Mouse (Mus musculus) ZHBTc4 (cell line): ENCODE data around the gene Vwc2.

ENCODE experiments used
- DNase-seq: peaks from one replicate; pipeline ENCODE4 v3.0.0-alpha.2; 2011; ENCODE audit warnings: low read depth, low spot score

The Vwc2 gene

DNA sequence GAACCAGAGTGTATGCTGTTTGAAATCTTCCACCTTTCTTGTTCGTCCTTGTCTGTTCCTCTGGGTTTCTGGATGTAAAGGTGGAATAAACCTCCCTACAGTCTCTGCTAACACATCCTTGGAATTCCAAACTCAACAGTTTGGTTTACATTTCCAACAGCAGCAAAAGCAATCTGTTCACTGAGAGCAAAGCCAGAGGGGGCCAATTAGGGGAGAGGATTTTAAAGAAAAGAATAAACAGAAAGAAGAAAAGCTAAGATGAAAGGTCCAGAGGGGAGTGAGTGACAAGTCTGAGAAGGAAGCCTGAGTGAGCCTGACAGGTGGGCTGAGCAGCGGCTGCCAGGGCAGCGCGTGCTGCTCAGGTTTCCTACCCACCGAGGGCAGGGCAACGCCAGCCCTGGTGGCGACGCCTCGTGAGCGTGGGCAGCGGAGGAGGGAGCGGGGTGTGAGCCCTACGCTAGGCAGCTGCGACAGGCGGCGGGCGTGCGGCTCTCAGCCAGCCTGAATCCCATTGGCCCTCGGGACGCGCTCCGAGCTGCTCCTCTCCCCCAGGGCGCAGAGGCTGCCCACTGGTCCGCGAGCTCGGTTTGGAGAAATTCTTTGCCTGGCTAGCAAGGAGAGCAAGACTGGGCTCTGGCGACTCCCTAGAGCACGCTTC lies at the start of gene Vwc2:
Vwc2 (plus strand) TSS at position 648 of the 658 bp plus-strand sequence.
- DNase-seq: peak; percentile 62

- DNase-seq: peak; percentile 12
Measured at GRCm38 (mm10) chr11:11088162-11088756, 25.8 kb upstream of the Vwc2 start.

- peak; percentile 60 for DNase-seq
Measured at GRCm38 (mm10) chr11:11097606-11098005, 16.4 kb upstream of the Vwc2 start.

DNA sequence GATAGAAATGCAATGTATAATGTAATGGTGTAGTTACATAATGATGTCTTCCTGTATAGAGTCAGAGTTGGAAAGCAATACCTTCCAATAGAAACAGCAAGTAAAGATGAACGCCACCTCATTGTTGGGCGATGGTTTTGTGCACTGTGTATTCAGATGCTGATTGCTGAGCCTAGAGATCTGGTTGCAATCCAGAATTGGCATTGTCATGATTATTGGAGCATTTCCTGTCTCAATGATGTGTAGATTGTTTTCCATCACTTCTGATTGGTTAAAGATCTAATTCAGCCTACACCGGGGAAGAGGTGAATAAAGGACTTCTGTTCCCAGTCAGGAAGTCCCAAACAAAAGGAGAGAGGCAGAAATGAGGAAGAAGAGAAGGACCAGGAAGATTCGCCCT lies 15.7 kb upstream of the Vwc2 start:
- DNase-seq: peak; percentile 95

DNA sequence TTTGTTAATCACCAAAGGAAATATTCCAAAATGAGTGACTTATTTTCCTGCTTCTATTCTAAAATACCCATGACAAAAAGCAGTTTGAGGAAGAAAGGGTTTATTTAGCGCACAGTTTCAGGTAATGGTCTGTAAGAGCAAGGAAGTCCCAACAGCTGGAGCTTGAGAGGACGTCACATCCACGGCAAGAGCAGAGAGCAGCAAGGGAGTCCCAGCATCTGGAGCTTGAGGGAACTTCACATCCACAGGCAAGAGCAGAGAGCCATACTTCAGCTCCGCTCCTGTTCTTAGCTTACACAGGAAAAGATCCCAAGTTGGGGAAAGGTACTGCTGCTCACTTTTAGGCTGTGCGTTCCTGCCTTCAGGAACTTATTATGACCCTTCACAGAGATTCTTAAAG lies 15.0 kb upstream of the Vwc2 start:
- peak; percentile 47 for DNase-seq

DNA sequence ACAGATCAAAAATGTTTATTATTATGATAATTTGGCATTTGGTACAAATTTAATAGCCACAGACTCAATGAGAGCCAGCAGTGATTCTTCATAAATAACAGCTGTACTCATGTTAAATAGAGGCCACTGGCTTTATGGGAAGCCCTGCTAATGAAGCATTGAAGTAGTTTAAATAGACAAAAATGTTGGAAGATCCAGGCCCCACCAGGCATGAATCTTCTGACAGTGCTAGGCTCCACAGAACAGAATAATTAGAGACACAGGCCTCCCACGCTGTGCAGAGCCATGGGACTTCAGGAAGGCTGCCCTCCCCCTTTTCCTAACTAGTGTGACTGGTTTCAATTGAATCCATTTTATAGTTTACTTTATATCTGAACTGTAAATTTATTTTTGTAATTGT lies 11.8 kb upstream of the Vwc2 start:
- DNase-seq: no peak

GRCm38 (mm10) chr11:11102620-11103019 lies 11.4 kb upstream of the Vwc2 start:
- DNase-seq: no peak

DNA sequence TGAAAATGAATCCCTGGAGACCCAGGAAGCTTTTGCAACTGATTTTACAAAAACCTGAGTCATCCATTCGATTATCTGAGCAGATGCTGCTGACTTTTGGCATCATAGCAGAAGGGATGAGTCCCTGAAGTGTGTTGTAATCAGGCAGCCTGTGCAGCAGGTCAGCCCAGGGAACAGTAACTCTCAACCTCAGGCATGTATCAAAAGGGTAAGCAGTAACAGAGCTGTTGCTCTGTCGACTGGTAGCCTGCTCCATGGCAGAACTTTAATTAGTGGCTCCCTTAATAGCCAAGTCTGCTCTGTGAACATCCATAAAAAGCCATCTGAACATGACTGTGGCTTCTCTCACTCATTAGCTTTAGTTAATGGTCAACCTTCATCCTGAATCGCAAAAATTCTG lies 5.1 kb upstream of the Vwc2 start:
- DNase-seq: no peak

GRCm38 (mm10) chr11:11114234-11115030 lies 409 bp downstream of the Vwc2 start:
- DNase-seq: peak; percentile 54

DNA sequence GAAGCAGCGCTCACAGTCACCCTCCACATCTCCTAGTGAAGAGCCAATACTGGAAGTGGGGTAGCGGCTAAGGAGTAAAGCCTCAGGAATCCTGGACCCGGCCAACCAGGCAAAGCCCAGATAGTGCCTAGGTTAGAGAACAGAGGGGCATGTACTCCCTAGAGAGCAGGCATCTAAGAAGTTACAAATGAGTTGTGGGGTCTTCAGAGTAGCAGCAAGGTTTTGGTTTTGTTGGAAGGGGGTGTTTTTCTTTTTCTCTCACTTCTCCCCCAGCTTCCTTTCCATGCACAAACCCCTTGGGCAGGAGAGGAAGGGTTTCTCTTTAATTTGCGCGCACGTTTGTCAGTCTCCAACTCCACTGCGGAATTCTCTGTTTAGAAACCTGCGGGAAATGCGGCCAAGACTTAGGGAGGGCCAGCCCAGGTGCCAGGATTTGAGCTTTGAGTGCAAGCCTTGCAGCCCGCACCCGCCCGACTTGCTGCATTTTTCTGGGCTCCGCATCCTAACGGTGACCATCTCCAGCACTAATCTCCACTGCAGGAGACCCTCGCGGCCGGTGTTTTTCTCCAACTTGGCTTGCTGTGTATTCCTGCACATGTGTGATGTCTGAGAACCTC lies 1.1 kb downstream of the Vwc2 start:
- DNase-seq: peak; percentile 45

DNA sequence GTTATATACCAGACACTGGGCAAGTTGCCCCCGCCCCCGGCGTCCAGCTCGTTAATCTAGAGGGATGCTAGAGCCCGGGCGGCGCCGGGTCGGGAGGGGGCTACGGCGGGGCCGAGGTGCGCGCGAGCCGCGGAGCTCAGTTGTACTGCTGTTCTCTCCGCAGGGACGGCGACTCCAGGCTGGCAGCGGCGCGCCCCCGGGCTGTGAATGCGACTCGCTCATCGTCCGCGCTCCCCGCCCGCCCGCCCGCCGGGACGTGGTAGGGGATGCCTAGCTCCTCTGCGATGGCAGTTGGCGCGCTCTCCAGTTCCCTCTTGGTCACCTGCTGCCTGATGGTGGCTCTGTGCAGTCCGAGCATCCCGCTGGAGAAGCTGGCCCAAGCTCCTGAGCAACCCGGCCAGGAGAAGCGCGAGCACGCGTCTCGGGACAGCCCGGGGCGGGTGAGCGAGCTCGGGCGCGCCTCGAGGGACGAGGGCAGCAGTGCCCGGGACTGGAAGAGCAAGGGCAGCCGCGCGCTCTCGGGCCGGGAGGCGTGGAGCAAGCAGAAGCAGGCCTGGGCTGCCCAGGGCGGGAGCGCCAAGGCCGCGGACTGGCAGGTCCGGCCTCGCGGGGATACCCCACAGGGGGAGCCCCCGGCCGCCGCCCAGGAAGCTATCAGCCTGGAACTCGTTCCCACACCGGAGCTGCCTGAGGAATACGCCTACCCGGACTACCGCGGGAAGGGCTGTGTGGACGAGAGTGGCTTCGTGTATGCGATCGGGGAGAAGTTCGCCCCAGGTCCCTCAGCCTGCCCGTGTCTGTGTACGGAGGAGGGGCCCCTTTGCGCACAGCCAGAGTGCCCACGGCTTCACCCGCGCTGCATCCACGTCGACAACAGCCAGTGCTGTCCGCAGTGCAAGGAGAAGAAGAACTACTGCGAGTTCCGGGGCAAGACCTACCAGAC lies 1.9 kb downstream of the Vwc2 start:
- peak; percentile 72 for DNase-seq

GRCm38 (mm10) chr11:11116736-11117135 lies 2.7 kb downstream of the Vwc2 start:
- peak; percentile 5 for DNase-seq

- no peak for DNase-seq
Measured at GRCm38 (mm10) chr11:11122866-11123265, 8.8 kb downstream of the Vwc2 start.

DNA sequence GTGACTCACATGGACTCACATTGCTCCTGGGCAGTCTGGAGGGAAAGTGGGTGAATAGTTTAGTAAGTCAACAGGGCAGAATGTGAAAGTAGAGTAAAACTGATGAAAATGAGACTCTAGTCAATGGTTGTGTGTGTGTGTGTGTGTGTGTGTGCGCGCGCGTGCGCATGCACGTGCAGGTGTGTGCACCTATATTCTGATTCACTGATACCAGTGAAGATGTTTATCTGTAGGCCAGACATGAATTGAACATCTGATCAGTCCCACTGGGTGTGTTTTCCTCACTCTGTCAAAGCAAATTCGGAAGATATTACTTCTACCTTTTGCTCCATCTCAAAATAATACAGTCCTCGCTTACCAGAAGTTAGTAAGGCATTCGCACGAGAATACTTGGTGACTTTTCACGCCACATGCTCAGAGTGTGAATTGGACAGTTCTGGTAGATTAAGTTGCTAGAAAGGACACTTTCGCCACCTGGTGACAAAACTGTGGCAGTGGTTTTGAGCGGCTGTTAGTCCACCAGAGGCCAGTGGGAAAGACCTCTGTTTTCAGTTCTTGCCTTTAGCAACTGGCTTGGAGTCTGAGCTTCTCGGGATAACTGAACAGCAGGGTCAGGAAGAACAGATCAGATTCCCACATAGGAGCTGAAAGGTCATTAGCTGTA lies 17.5 kb downstream of the Vwc2 start:
- peak; percentile 64 for DNase-seq

- peak; percentile 33 for DNase-seq
Measured at GRCm38 (mm10) chr11:11140622-11141021, 26.6 kb downstream of the Vwc2 start.

GRCm38 (mm10) chr11:11152681-11153080 lies 38.7 kb downstream of the Vwc2 start:
- DNase-seq: peak; percentile 31

DNA sequence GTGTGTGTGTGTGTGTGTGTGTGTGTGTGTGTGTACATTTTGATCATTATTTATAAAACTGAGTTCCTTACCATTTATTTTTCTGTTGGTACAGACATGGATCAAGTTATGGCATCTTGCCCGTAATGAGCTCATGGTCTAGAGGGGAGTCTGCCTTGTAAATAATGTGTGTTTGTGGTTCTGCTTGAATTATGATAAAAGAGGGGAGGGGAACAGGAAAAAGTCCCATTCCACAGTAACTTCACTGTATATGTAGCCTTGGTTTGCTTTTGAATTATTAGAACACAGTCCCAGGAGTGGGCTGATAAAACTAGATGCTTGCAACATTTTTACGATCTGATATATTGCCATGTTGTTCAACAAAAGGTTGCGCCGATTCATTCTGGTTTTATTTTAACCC lies 57.4 kb downstream of the Vwc2 start:
- DNase-seq: no peak

GRCm38 (mm10) chr11:11175259-11175658 lies 61.2 kb downstream of the Vwc2 start:
- no peak for DNase-seq

DNA sequence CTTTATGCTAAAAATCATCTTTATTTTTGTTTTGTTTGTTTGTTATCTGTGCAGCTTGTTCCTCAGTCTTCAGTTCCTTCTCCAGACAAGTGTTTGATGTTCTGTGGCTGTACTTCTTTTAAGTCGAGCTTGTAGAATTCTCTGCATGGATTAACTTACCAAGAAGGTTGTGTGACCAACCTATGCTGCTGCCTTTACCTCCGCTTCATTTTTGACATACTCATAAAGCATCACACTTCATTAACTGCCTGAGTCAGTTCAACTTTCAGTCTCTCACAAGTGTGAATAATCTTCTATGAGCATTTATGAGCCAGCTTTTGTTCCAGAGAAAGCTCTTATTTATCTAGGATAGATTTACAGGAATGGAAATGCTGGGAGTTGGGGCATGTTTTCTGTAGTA lies 68.7 kb downstream of the Vwc2 start:
- DNase-seq: no peak

DNA sequence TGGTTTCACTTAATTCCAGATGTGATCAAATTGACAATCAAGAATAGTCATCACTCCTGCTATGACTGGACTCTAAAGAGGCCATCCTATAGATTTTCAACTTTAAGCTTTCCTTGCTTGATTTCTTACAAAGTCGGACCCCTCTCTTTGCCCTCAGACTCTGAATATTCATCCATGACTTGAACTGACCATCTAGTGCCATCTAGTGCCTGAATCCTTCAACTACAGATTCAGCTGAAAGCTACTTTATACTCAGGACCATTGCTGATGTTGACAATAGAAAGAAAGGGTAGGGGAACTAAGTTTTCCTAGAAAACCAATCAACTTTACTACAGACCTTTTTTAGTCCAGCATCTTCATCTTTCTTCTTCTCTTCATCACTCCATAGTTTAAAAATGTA lies 109.1 kb downstream of the Vwc2 start:
- no peak for DNase-seq

DNA sequence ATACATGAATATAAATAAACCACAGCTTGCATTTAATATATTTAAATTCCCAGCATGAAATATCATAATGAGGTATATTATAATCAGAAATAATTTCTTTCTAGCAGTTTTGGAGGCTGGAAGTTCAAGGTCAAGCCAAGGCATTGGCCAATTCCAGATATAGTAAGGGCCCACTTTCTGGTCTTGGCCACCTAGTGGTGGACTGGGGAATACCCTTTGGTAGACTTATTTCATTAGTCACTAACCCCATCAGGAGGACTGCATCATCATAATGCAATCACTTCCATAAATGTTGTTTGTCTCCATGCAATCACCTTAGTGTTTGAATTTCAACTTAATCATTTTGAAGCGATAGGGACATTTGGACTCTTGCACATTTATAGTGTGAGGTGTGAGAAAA lies 125.3 kb downstream of the Vwc2 start:
- DNase-seq: peak; percentile 50
